Mouse (Mus musculus): ENCODE measurements around the gene Xpo1.
"Not testable (repeated sequence)": the region's sequence is repeated elsewhere in the genome, so short reads cannot be mapped to it uniquely, and the experiment has no call there.

Xpo1 gene

GRCm38 (mm10) chr11:23255427-23256193 is at the start of gene Xpo1:
Xpo1 (plus strand) TSS chr11:23256041.
- DNase-seq (ENCODE audit: low spot score) = peak; percentile 100

- no peak for DNase-seq (ENCODE audit: low spot score)
Measured at GRCm38 (mm10) chr11:23209717-23210116, 46.1 kb upstream of the Xpo1 start.

GRCm38 (mm10) chr11:23210590-23211510 is 45.0 kb upstream of the Xpo1 start:
- DNase-seq (ENCODE audit: low spot score) = peak; percentile 82

- no peak for DNase-seq (ENCODE audit: low spot score)
Measured at GRCm38 (mm10) chr11:23217430-23217829, 38.4 kb upstream of the Xpo1 start.

- DNase-seq (ENCODE audit: low spot score) = no peak
Measured at GRCm38 (mm10) chr11:23236015-23236414, 19.8 kb upstream of the Xpo1 start.

GRCm38 (mm10) chr11:23253931-23254330 is 1.9 kb upstream of the Xpo1 start:
- DNase-seq (ENCODE audit: low spot score) = no peak

- peak; percentile 12 for DNase-seq (ENCODE audit: low spot score)
Measured at GRCm38 (mm10) chr11:23254548-23254947, 1.3 kb upstream of the Xpo1 start.

- DNase-seq (ENCODE audit: low spot score) = no peak
Measured at GRCm38 (mm10) chr11:23255053-23255426, 801 bp upstream of the Xpo1 start.

GRCm38 (mm10) chr11:23256194-23256802 is 457 bp downstream of the Xpo1 start:
- no peak for DNase-seq (ENCODE audit: low spot score)

- DNase-seq (ENCODE audit: low spot score) = peak; percentile 83
Measured at GRCm38 (mm10) chr11:23256803-23257704, 1.2 kb downstream of the Xpo1 start.

GRCm38 (mm10) chr11:23259073-23259472 is 3.2 kb downstream of the Xpo1 start:
- no peak for DNase-seq (ENCODE audit: low spot score)

- no peak for DNase-seq (ENCODE audit: low spot score)
Measured at GRCm38 (mm10) chr11:23259481-23259880, 3.6 kb downstream of the Xpo1 start.

- DNase-seq (ENCODE audit: low spot score) = no peak
Measured at GRCm38 (mm10) chr11:23260186-23260585, 4.3 kb downstream of the Xpo1 start.

GRCm38 (mm10) chr11:23261490-23261889 is 5.6 kb downstream of the Xpo1 start:
- peak; percentile 22 for DNase-seq (ENCODE audit: low spot score)

GRCm38 (mm10) chr11:23264949-23265348 is 9.1 kb downstream of the Xpo1 start:
- DNase-seq (ENCODE audit: low spot score) = no peak

- peak; percentile 33 for DNase-seq (ENCODE audit: low spot score)
Measured at GRCm38 (mm10) chr11:23271770-23272724, 16.2 kb downstream of the Xpo1 start.

GRCm38 (mm10) chr11:23275780-23276179 is 19.9 kb downstream of the Xpo1 start:
- no peak for DNase-seq (ENCODE audit: low spot score)

- no peak for DNase-seq (ENCODE audit: low spot score)
Measured at GRCm38 (mm10) chr11:23284469-23284868, 28.6 kb downstream of the Xpo1 start.

GRCm38 (mm10) chr11:23288866-23289265 is 33.0 kb downstream of the Xpo1 start:
- not testable (repeated sequence) for DNase-seq (ENCODE audit: low spot score)

- no peak for DNase-seq (ENCODE audit: low spot score)
Measured at GRCm38 (mm10) chr11:23297379-23297778, 41.5 kb downstream of the Xpo1 start.
